Mouse (Mus musculus) MEL (cell line): ENCODE data around the gene Oaz2. TPM values are rescaled to one million over a fixed set of nuclear protein-coding genes. Genes with fewer than 3 reads are reported as not detected.

Experiments
- DNase-seq: peaks from one replicate; pipeline ENCODE4 v3.0.0; 2011; ENCODE audit warnings: low read depth, low spot score
- H3K27ac ChIP-seq: 2 replicates; pipeline ENCODE4 v1.5.1; 2012; ENCODE audit warnings: low read depth, mild to moderate bottlenecking, control low read depth, low read length, moderate library complexity; ENCODE audit not compliant: control insufficient read depth
- H3K27me3 ChIP-seq, 2 experiments: fragments of 150-350 bp in 1 of 2; sonication (generic) in 1 of 2; 2 replicates each; pipeline ENCODE4 v1.6.1; 2012; ENCODE audit warnings: low read length in 2 of 2, mild to moderate bottlenecking in 2 of 2, improper control_type of control experiment in 1 of 2, moderate library complexity in 1 of 2; ENCODE audit not compliant: insufficient read depth in 2 of 2, control insufficient read depth in 1 of 2
- H3K36me3 ChIP-seq, 2 experiments: 2 replicates each; pipeline ENCODE4 v1.6.1; 2012 to 2014; ENCODE audit warnings: low read length in 2 of 2, improper control_type of control experiment in 1 of 2, inconsistent platforms in 1 of 2, mild to moderate bottlenecking in 1 of 2; ENCODE audit not compliant: insufficient read depth in 2 of 2, control insufficient read depth in 1 of 2
- H3K4me1 ChIP-seq, 2 experiments: fragments of 150-350 bp in 1 of 2; sonication (generic) in 1 of 2; 2 replicates each; pipeline ENCODE4 v1.6.1; 2012; ENCODE audit warnings: low read length in 2 of 2, improper control_type of control experiment in 1 of 2, mild to moderate bottlenecking in 1 of 2; ENCODE audit not compliant: insufficient read depth in 2 of 2, control insufficient read depth in 1 of 2
- H3K4me3 ChIP-seq, 2 experiments: fragments of 150-350 bp in 1 of 2; sonication (generic) in 1 of 2; 2 replicates each; pipeline ENCODE4 v1.5.1; 2012; ENCODE audit warnings: low read depth in 2 of 2, low read length in 2 of 2, mild to moderate bottlenecking in 2 of 2, moderate library complexity in 2 of 2, control low read depth in 1 of 2, improper control_type of control experiment in 1 of 2; ENCODE audit not compliant: control insufficient read depth in 1 of 2, insufficient read depth in 1 of 2
- H3K79me2 ChIP-seq: 2 replicates; pipeline ENCODE4 v1.6.1; 2012; ENCODE audit warnings: mild to moderate bottlenecking, low read length, moderate library complexity; ENCODE audit not compliant: control insufficient read depth, poor library complexity, insufficient read depth
- H3K9ac ChIP-seq: 2 replicates; pipeline ENCODE4 v1.6.1; 2012; ENCODE audit warnings: low read depth, mild to moderate bottlenecking, control low read depth, low read length, moderate library complexity; ENCODE audit not compliant: control insufficient read depth, poor library complexity, severe bottlenecking
- H3K9me3 ChIP-seq: fragments of 150-350 bp; sonication (generic); replicated peaks from 2 replicates; pipeline ENCODE4 v1.6.1; 2012; ENCODE audit warnings: mild to moderate bottlenecking, low read length, improper control_type of control experiment, moderate library complexity; ENCODE audit not compliant: insufficient read depth
- CHD1 ChIP-seq: IDR thresholded peaks from 2 replicates; pipeline ENCODE4 v1.6.1; 2012; ENCODE audit warnings: low read depth, mild to moderate bottlenecking, inconsistent platforms, low read length, improper control_type of control experiment
- CHD2 ChIP-seq: IDR thresholded peaks from 2 replicates; pipeline ENCODE4 v1.6.1; 2011; ENCODE audit warnings: low read length, improper control_type of control experiment
- E2F4 ChIP-seq: IDR thresholded peaks from 2 replicates; pipeline ENCODE4 v1.6.1; 2011; ENCODE audit warnings: low read depth, low read length, improper control_type of control experiment, borderline replicate concordance
- ETS1 ChIP-seq: IDR thresholded peaks from 2 replicates; pipeline ENCODE4 v1.6.1; 2012; ENCODE audit warnings: low read depth, mild to moderate bottlenecking, inconsistent platforms, low read length, improper control_type of control experiment, moderate library complexity
- GABPA ChIP-seq: IDR thresholded peaks from 2 replicates; pipeline ENCODE4 v1.6.1; 2012; ENCODE audit warnings: low read depth, mild to moderate bottlenecking, inconsistent platforms, low read length, improper control_type of control experiment, moderate library complexity
- HCFC1 ChIP-seq: IDR thresholded peaks from 2 replicates; pipeline ENCODE4 v1.6.1; 2012; ENCODE audit warnings: low read depth, mild to moderate bottlenecking, inconsistent platforms, low read length, improper control_type of control experiment, moderate library complexity
- KAT2A ChIP-seq: conservative IDR thresholded peaks from 2 replicates; pipeline ENCODE4 v1.6.1; 2012; ENCODE audit warnings: low read depth, low read length, improper control_type of control experiment, inconsistent platforms
- MAX ChIP-seq: IDR thresholded peaks from 2 replicates; pipeline ENCODE4 v1.6.1; 2011; ENCODE audit warnings: low read length, improper control_type of control experiment
- MEF2A ChIP-seq: IDR thresholded peaks from 2 replicates; pipeline ENCODE4 v1.6.1; 2014; ENCODE audit warnings: low read depth, mild to moderate bottlenecking, inconsistent platforms, low read length, improper control_type of control experiment; ENCODE audit not compliant: poor library complexity, insufficient replicate concordance, severe bottlenecking; ENCODE audit errors: extremely low read depth
- MXI1 ChIP-seq: IDR thresholded peaks from 2 replicates; pipeline ENCODE4 v1.6.1; 2011; ENCODE audit warnings: mild to moderate bottlenecking, low read depth, low read length, improper control_type of control experiment
- MYB ChIP-seq: IDR thresholded peaks from 2 replicates; pipeline ENCODE4 v1.6.1; 2011; ENCODE audit warnings: mild to moderate bottlenecking, low read depth, low read length, improper control_type of control experiment
- NELFE ChIP-seq: IDR thresholded peaks from 2 replicates; pipeline ENCODE4 v1.6.1; 2011; ENCODE audit warnings: low read depth, low read length, improper control_type of control experiment
- POLR2A ChIP-seq, 2 experiments: IDR thresholded peaks; 2 replicates each; pipeline ENCODE4 v1.6.1; 2011 to 2012; ENCODE audit warnings: low read length in 2 of 2, mild to moderate bottlenecking in 2 of 2, control low read depth in 1 of 2, improper control_type of control experiment in 1 of 2, low read depth in 1 of 2, moderate library complexity in 1 of 2; ENCODE audit not compliant: control insufficient read depth in 1 of 2, insufficient read depth in 1 of 2, poor library complexity in 1 of 2
- POLR2AphosphoS2 ChIP-seq: IDR thresholded peaks from 2 replicates; pipeline ENCODE4 v1.6.1; 2011; ENCODE audit warnings: low read length, improper control_type of control experiment
- POLR2AphosphoS5 ChIP-seq: IDR thresholded peaks from 2 replicates; pipeline ENCODE4 v1.6.1; 2012; ENCODE audit warnings: low read depth, borderline replicate concordance, mild to moderate bottlenecking, inconsistent platforms, low read length, moderate library complexity, mixed read lengths
- RCOR1 ChIP-seq: IDR thresholded peaks from 2 replicates; pipeline ENCODE4 v1.6.1; 2012; ENCODE audit warnings: low read depth, mild to moderate bottlenecking, inconsistent platforms, low read length, improper control_type of control experiment
- SIN3A ChIP-seq: IDR thresholded peaks from 2 replicates; pipeline ENCODE4 v1.6.1; 2012; ENCODE audit warnings: low read length, improper control_type of control experiment, inconsistent platforms
- SMC3 ChIP-seq: IDR thresholded peaks from 2 replicates; pipeline ENCODE4 v1.6.1; 2011; ENCODE audit warnings: low read depth, low read length, improper control_type of control experiment
- TCF12 ChIP-seq: IDR thresholded peaks from 2 replicates; pipeline ENCODE4 v1.6.1; 2014; ENCODE audit warnings: low read depth, mild to moderate bottlenecking, inconsistent platforms, low read length, improper control_type of control experiment, moderate library complexity
- USF1 ChIP-seq: IDR thresholded peaks from 2 replicates; pipeline ENCODE4 v1.6.1; 2014; ENCODE audit warnings: low read depth, mild to moderate bottlenecking, inconsistent platforms, low read length, improper control_type of control experiment, moderate library complexity
- ZC3H11A ChIP-seq: IDR thresholded peaks from 2 replicates; pipeline ENCODE4 v1.6.1; 2012; ENCODE audit warnings: low read depth, mild to moderate bottlenecking, inconsistent platforms, low read length, improper control_type of control experiment
- ZNF384 ChIP-seq: IDR thresholded peaks from 2 replicates; pipeline ENCODE4 v1.6.1; 2012; ENCODE audit warnings: low read depth, mild to moderate bottlenecking, inconsistent platforms, low read length, improper control_type of control experiment
- polyA plus RNA-seq, 2 experiments: library from polyadenylated mRNA; stranded (reverse) in 1 of 2; unstranded in 1 of 2; fragments of >175 nt in 1 of 2; fragments of >200 nt in 1 of 2; gene quantifications; 2 replicates each; pipeline versions ENCODE4 v1.2.1 to v1.2.4; 2012; ENCODE audit warnings: low replicate concordance in 2 of 2, low read depth in 1 of 2; ENCODE audit not compliant: insufficient read length in 2 of 2, insufficient read depth in 1 of 2, missing spikeins in 1 of 2
- total RNA-seq: library from RNA; depleted of rRNA; stranded (reverse); fragments of 300-350 nt; gene quantifications from 2 replicates; pipeline ENCODE4 v1.2.3, GENCODE M21; 2012

Gene Oaz2
- total and polyA plus RNA-seq, 3 experiments: 16.4 to 34.6 TPM; not detected in 1

DNA sequence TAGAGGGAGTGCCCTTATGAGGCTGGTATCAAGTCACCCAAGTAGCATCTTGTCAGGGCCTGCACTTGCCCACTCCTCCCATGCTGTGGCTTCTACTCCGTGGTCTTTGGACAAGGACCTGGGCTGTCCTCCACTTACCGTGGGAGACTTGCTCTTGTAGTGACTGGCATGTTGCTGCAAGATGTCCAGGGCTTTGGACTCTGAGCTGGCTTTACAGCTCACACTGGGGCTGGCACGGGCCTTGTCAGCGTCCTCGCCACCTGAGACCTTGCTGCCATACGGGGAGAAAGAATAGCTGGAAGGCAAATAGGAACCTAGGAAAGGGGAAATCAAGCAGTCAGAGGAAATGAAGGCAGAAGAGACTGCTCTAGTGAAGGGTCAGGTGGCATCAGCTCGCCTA lies 29.6 kb downstream of the Oaz2 start:
- no peaks in the 10 kb centered on the region for H3K27me3 ChIP-seq
- DNase-seq: no peak
- no peak overlapping the region for H3K4me3 ChIP-seq
- H3K4me1 ChIP-seq: peaks cover 7 to 19% of the 10 kb centered on the region in 2 experiments
- H3K36me3 ChIP-seq: peaks cover 8 to 21% of the 10 kb centered on the region in 2 experiments
- H3K27ac ChIP-seq: no peak overlapping the region
- H3K79me2 ChIP-seq: no peaks in the 10 kb centered on the region
- H3K9ac ChIP-seq: no peak overlapping the region
- H3K9me3 ChIP-seq: no peaks in the 10 kb centered on the region
- TF ChIP-seq GABPA (no peak), ZNF384 (no peak), KAT2A (no peak), MAX (no peak), SMC3 (no peak), E2F4 (no peak), RCOR1 (no peak), POLR2AphosphoS2 (no peak), SIN3A (no peak), MYB (no peak), POLR2A (IDR thresholded peaks at IDR 0.05; ENCODE audit: control insufficient read depth in 1 of 2, insufficient read depth in 1 of 2, low read depth in 1 of 2, low read length in 2 of 2, poor library complexity in 1 of 2) (no peak), HCFC1 (no peak), TCF12 (no peak), MXI1 (no peak), POLR2AphosphoS5 (no peak), ZC3H11A (no peak), MEF2A (no peak), CHD2 (no peak), USF1 (no peak)

DNA sequence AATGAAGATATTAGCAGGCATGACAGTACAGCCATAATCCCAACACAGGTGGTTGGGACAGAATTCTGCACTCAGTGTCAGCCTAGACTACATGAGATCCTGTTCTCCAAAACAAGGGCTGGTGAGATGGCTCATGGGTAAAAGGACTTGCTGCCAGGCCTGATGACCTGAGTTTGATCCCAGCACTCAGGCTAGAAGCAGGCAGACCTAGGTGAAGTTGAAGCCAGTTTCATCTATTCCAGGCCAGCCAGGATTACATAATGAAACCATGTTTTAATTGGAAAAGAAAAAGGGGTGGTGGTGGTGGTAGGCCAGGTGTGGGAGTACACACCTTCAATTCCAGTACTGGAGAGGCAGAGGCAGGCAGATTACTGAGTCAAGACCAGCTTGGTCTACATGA lies 30.2 kb downstream of the Oaz2 start:
- Histone ChIP-seq H3K27ac (no peak overlapping the region), H3K9me3 (no peaks in the 10 kb centered on the region), H3K9ac (no peak overlapping the region), H3K36me3 (peaks cover 8 to 15% of the 10 kb centered on the region in 2 experiments), H3K79me2 (no peaks in the 10 kb centered on the region), H3K4me3 (no peak overlapping the region), H3K4me1 (peaks cover 7 to 15% of the 10 kb centered on the region in 2 experiments), H3K27me3 (no peaks in the 10 kb centered on the region)
- no peak for DNase-seq
- no peak for TF ChIP-seq NELFE
- TF ChIP-seq MXI1: no peak
- TF ChIP-seq ZNF384: no peak
- no peak for TF ChIP-seq RCOR1
- TF ChIP-seq POLR2AphosphoS2: no peak
- TF ChIP-seq TCF12: no peak
- TF ChIP-seq CHD1: no peak
- no peak for TF ChIP-seq KAT2A
- no peak for TF ChIP-seq ZC3H11A
- TF ChIP-seq ETS1: no peak
- no peak for TF ChIP-seq GABPA
- no peak for TF ChIP-seq MYB
- no peak for TF ChIP-seq MAX
- TF ChIP-seq POLR2AphosphoS5: no peak
